Mouse (Mus musculus) midbrain, embryonic 14.5 days (tissue): ENCODE measurements at regions not wholly inside any gene's neighbourhood (a gene's known extent, or its start where the extent isn't known, plus 50 kb on each side); places are given as distances from the start of the nearest gene placed in this dataset.

Experiments
- ATAC-seq: fragments of 200-750 bp; cut with Nextera tagmentation; 2 replicates; pipeline ENCODE4 v1.8.0; 2017; ENCODE audit warnings: moderate number of reproducible peaks, moderate library complexity; ENCODE audit not compliant: low FRiP score, low TSS enrichment
- DNase-seq: peaks from one replicate; pipeline ENCODE4 v3.0.0-alpha.2; 2015
- H3K27ac ChIP-seq: fragments of 300-500 bp; sonication (generic); replicated peaks from 2 replicates; pipeline ENCODE4 v1.5.1; 2014; ENCODE audit warnings: mild to moderate bottlenecking, low read depth, low read length, moderate library complexity
- H3K27me3 ChIP-seq: fragments of 300-500 bp; sonication (generic); 2 replicates; pipeline ENCODE4 v1.6.1; 2014; ENCODE audit warnings: low read length, control low read depth, mixed read lengths; ENCODE audit not compliant: control insufficient read depth, insufficient read depth
- H3K36me3 ChIP-seq: fragments of 300-500 bp; sonication (generic); 2 replicates; pipeline ENCODE4 v1.6.1; 2014; ENCODE audit warnings: low read length, control low read depth; ENCODE audit not compliant: control insufficient read depth, insufficient read depth
- H3K4me1 ChIP-seq: fragments of 300-500 bp; sonication (generic); 2 replicates; pipeline ENCODE4 v1.6.1; 2014; ENCODE audit warnings: mild to moderate bottlenecking, antibody characterized with exemption, low read length, control low read depth; ENCODE audit not compliant: control insufficient read depth, insufficient read depth
- H3K4me2 ChIP-seq: fragments of 300-500 bp; sonication (generic); 2 replicates; pipeline ENCODE4 v1.6.1; 2014; ENCODE audit warnings: mild to moderate bottlenecking, low read length, moderate library complexity
- H3K4me3 ChIP-seq: fragments of 300-500 bp; sonication (generic); replicated peaks from 2 replicates; pipeline ENCODE4 v1.5.1; 2014; ENCODE audit warnings: low read depth, low read length
- H3K9ac ChIP-seq: fragments of 300-500 bp; sonication (generic); replicated peaks from 2 replicates; pipeline ENCODE4 v1.6.1; 2014; ENCODE audit warnings: mild to moderate bottlenecking, low read length, moderate library complexity
- H3K9me3 ChIP-seq: fragments of 300-500 bp; sonication (generic); 2 replicates; pipeline ENCODE4 v1.6.1; 2016; ENCODE audit warnings: low read length, control low read depth, mixed read lengths; ENCODE audit not compliant: control insufficient read depth
- WGBS: fragments of 180-500 bp; shearing (Covaris S2); extraction: QIAGEN DNeasy Blood & Tissue Kit; methylation state at CpG from one replicate; pipeline ENCODE4 v1.1.7; 2014; 5-methylcytosine and 5-hydroxymethylcytosine counted together

- H3K9me3 ChIP-seq, result no peaks in the 10 kb centered on the region
- no peaks in the 10 kb centered on the region for H3K36me3 ChIP-seq
- no peak overlapping the region for H3K4me3 ChIP-seq
- H3K27me3 ChIP-seq, result no peaks in the 10 kb centered on the region
- DNase-seq (peak; percentile 49), ATAC-seq (peak; percentile 64; the same call in 1 of the 2 replicates)
- no peak overlapping the region for H3K4me2 ChIP-seq
- H3K9ac ChIP-seq, result no peak overlapping the region
- 14% methylated on average over 10 of the region's 10 CpGs for WGBS
- peaks cover 18% of the 10 kb centered on the region for H3K4me1 ChIP-seq
- no peak overlapping the region for H3K27ac ChIP-seq
These were observed 213.8 kb downstream of the Ppp4r2 start for GRCm38 (mm10) chr6:101047195-101047594.

GRCm38 (mm10) chr6:101048431-101048830, 215.0 kb downstream of the Ppp4r2 start:
- Histone ChIP-seq H3K9me3 (no peaks in the 10 kb centered on the region), H3K9ac (no peak overlapping the region), H3K4me1 (peaks cover 18% of the 10 kb centered on the region), H3K27me3 (no peaks in the 10 kb centered on the region), H3K36me3 (no peaks in the 10 kb centered on the region), H3K4me2 (no peak overlapping the region), H3K27ac (no peak overlapping the region), H3K4me3 (no peak overlapping the region)
- 39% methylated on average over 1 of the region's 1 CpGs for WGBS
- DNase-seq (no peak), ATAC-seq (no peak)

- Histone ChIP-seq H3K4me2 (peak overlapping the region; percentile 0; the same call in 1 of the 2 replicates), H3K4me3 (no peak overlapping the region), H3K9ac (no peak overlapping the region), H3K27ac (0 out of 2 replicates have a peak overlapping the region, but pooled peaks have one; percentile 15), H3K9me3 (no peaks in the 10 kb centered on the region), H3K27me3 (no peaks in the 10 kb centered on the region), H3K36me3 (no peaks in the 10 kb centered on the region), H3K4me1 (peaks cover 18% of the 10 kb centered on the region)
- 9% methylated on average over 15 of the region's 15 CpGs for WGBS
- DNase-seq, result peak; percentile 69
- ATAC-seq, result peak; percentile 50; the same call in 1 of the 2 replicates
These were observed 215.5 kb downstream of the Ppp4r2 start for GRCm38 (mm10) chr6:101048836-101049361.

GRCm38 (mm10) chr6:101054880-101055279, 221.5 kb downstream of the Ppp4r2 start:
- no peak overlapping the region for H3K9ac ChIP-seq
- H3K27ac ChIP-seq, result no peak overlapping the region
- no peaks in the 10 kb centered on the region for H3K36me3 ChIP-seq
- no peak for ATAC-seq
- 78% methylated on average over 7 of the region's 7 CpGs for WGBS
- no peaks in the 10 kb centered on the region for H3K27me3 ChIP-seq
- no peaks in the 10 kb centered on the region for H3K4me1 ChIP-seq
- no peak overlapping the region for H3K4me3 ChIP-seq
- H3K9me3 ChIP-seq, result no peaks in the 10 kb centered on the region
- no peak for DNase-seq
- H3K4me2 ChIP-seq, result no peak overlapping the region

DNA sequence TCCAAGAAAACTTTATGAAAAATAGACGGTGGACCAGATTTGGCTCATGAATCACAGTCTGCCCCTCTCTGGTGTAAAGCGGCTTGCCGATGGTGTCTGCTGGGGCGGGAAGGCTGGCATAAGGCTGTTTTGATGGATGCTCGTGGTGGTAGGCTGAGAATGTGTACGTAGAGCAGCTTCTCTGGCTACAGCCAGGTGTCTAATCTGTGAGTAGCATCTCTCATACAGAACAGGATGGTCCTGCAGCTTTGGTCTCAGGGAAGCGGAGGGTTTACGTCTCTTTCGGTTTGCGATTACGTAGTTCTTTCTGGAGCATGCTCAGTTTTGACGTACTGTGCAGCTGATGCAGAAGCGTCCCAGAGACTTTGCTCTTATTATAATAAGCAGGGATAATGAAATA, 222.9 kb downstream of the Ppp4r2 start:
- Histone ChIP-seq H3K9ac (no peak overlapping the region), H3K27me3 (no peaks in the 10 kb centered on the region), H3K9me3 (no peaks in the 10 kb centered on the region), H3K4me2 (no peak overlapping the region), H3K4me3 (no peak overlapping the region), H3K27ac (no peak overlapping the region), H3K4me1 (no peaks in the 10 kb centered on the region), H3K36me3 (no peaks in the 10 kb centered on the region)
- ATAC-seq, result no peak
- 94% methylated on average over 13 of the region's 13 CpGs for WGBS
- DNase-seq, result no peak

DNA sequence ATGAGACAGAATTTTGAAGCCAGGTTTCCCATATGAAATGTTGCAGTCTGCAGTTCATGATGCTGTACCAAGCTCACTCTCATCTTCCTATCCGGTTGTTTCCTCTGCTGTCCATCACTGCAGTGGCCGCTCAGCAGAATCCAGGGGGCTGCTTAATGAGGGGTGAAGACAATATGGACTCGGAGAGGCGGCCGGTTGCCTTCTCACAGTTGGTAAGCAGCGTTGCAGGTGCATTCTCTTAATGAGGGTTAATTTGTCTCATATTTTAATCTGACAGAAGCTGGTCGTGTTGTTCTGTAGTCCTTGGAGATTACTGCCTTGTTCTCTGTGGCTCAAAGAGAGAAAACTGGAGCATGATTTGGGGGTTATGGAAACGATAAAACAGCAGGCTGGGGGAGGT, 225.6 kb downstream of the Ppp4r2 start:
- Histone ChIP-seq H3K9me3 (no peaks in the 10 kb centered on the region), H3K27ac (no peak overlapping the region), H3K9ac (no peak overlapping the region), H3K27me3 (no peaks in the 10 kb centered on the region), H3K4me3 (no peak overlapping the region), H3K36me3 (no peaks in the 10 kb centered on the region), H3K4me2 (no peak overlapping the region), H3K4me1 (no peaks in the 10 kb centered on the region)
- DNase-seq (no peak), ATAC-seq (no peak)
- 44% methylated on average over 8 of the region's 8 CpGs for WGBS

GRCm38 (mm10) chr6:101062186-101062585, 228.8 kb downstream of the Ppp4r2 start:
- 96% methylated on average over 14 of the region's 14 CpGs for WGBS
- Histone ChIP-seq H3K4me2 (no peak overlapping the region), H3K9ac (no peak overlapping the region), H3K4me1 (no peaks in the 10 kb centered on the region), H3K27ac (no peak overlapping the region), H3K4me3 (no peak overlapping the region), H3K36me3 (no peaks in the 10 kb centered on the region), H3K9me3 (no peaks in the 10 kb centered on the region), H3K27me3 (no peaks in the 10 kb centered on the region)
- ATAC-seq (no peak), DNase-seq (no peak)

DNA sequence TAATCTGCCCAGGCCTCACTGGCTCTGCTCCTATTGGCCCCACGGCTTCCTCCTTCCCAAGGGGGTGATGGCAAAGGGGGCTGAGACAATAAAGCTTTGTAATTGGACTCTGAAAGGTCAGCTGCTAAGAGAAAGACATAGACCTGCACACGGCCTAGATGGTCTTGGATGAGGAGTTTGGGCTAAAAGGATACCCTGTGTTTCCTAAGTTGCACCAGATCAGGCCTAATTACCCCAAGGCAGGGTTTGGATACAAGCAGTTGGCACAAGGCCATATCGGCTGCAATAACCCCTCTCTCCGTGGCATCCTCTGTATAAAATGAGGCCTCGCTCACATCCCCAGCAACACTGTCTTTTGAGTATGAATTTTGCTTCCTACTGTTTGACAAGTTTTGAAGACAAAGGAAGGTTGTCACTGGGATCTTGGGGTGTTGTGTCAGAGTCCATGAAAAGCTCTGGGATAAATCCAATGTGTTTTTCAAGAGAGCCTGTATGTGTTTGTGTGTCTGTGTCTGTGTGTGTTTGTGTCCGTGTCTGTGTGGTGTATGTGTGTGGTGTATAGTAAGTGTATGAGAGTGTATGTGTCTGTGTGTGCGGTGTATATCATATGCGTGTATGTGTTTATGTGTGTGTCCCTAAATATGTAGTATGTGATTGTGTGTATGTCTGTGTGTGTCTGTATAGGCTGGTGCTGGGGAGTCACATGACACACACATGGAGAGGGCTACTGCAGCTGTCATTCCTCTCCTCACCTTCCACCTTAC, 242.5 kb downstream of the Ppp4r2 start:
- no peaks in the 10 kb centered on the region for H3K9me3 ChIP-seq
- 57% methylated on average over 8 of the region's 8 CpGs for WGBS
- H3K27ac ChIP-seq, result no peak overlapping the region
- H3K4me3 ChIP-seq, result no peak overlapping the region
- DNase-seq (peak; percentile 49), ATAC-seq (no peak)
- no peaks in the 10 kb centered on the region for H3K36me3 ChIP-seq
- H3K27me3 ChIP-seq, result no peaks in the 10 kb centered on the region
- H3K4me2 ChIP-seq, result no peak overlapping the region
- peaks cover 9% of the 10 kb centered on the region for H3K4me1 ChIP-seq
- no peak overlapping the region for H3K9ac ChIP-seq

DNA sequence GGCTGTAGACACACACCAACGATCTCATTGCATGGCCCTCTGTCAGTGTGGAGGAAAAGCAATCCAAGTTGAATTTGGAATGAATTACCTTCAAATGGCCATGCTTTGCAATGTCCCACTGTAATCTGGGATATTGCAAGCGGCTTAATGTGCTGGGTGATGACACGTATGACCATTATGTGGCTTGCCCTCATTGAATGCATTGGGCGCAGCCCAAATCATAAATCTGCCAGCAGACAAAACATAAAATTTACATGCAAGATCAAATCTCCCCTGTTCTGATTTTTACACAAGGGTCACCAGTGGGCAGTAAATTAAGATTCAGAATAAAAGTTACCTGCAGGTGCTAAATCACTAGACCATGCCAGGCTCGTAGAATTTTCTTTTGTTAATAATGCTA, 244.9 kb downstream of the Ppp4r2 start:
- no peak overlapping the region for H3K4me3 ChIP-seq
- H3K4me1 ChIP-seq, result peaks cover 6% of the 10 kb centered on the region
- ATAC-seq (no peak), DNase-seq (no peak)
- no peaks in the 10 kb centered on the region for H3K36me3 ChIP-seq
- H3K9ac ChIP-seq, result no peak overlapping the region
- 79% methylated on average over 5 of the region's 5 CpGs for WGBS
- H3K9me3 ChIP-seq, result no peaks in the 10 kb centered on the region
- H3K27me3 ChIP-seq, result no peaks in the 10 kb centered on the region
- no peak overlapping the region for H3K4me2 ChIP-seq
- no peak overlapping the region for H3K27ac ChIP-seq
